Mouse (Mus musculus) liver, adult 2 months (tissue): Measurements from ENCODE around the gene Fignl1.

Experiments used
- CTCF ChIP-seq: fragments of 200-500 bp; IDR thresholded peaks from 2 replicates; pipeline ENCODE4 v1.5.1; 2011; ENCODE audit warnings: low read depth, low read length, control low read depth
- POLR2A ChIP-seq: fragments of 200-500 bp; IDR thresholded peaks from 2 replicates; pipeline ENCODE4 v1.6.1; 2011; ENCODE audit warnings: low read length, control low read depth; ENCODE audit not compliant: insufficient read depth; ENCODE audit errors: extremely low read depth

GRCm38 (mm10) chr11:11805951-11806350 is 2.8 kb downstream of the Fignl1 start:
- no peak for TF ChIP-seq POLR2A
- TF ChIP-seq CTCF = no peak
